In genomic region chr17:44777337-44777804, GRCm38 (mm10) we compare ENCODE assay signal across 7 mouse cellular contexts. TPM values are rescaled to one million over a fixed set of nuclear protein-coding genes. Genes with fewer than 3 reads are reported as not detected.
DNase-seq lines count a peak whose midpoint lies in the region; ATAC-seq lines count a peak whose summit lies in the region.

No protein-coding gene starts in this region.

- peak overlapping the region; percentile 98 for H3K4me3 ChIP-seq in limb, embryonic 10.5 days
- peak overlapping the region; percentile 88 for H3K4me3 ChIP-seq in midbrain, embryonic 12.5 days

- under 1% methylated on average over 35 of the region's 35 CpGs for WGBS in limb, embryonic 10.5 days
- under 1% methylated on average over 33 of the region's 35 CpGs for WGBS in midbrain, embryonic 12.5 days

- peaks cover 18% of the 10 kb centered on the region for H3K4me1 ChIP-seq in limb, embryonic 10.5 days
- peaks cover 8% of the 10 kb centered on the region; the same call in 1 of the 2 replicates for H3K4me1 ChIP-seq in midbrain, embryonic 12.5 days

- H3K9me3 ChIP-seq in limb, embryonic 10.5 days (replicated peaks) = no peaks in the 10 kb centered on the region
- H3K9me3 ChIP-seq in midbrain, embryonic 12.5 days = 0 out of 2 replicates have a peak, but pooled peaks cover 3% of the 10 kb centered on the region

- H3K27ac ChIP-seq in limb, embryonic 10.5 days = peak overlapping the region; percentile 100
- H3K27ac ChIP-seq in midbrain, embryonic 12.5 days (replicated peaks) = peak overlapping the region; percentile 85

- ATAC-seq in granulocyte monocyte progenitor cell, adult 5-6 weeks (replicated peaks; ENCODE audit: poor library complexity, severe bottlenecking) = peak; percentile 84
- peak; percentile 87 for ATAC-seq in midbrain, embryonic 12.5 days (ENCODE audit: low FRiP score, low read depth)

- H3K27me3 ChIP-seq in limb, embryonic 10.5 days (ENCODE audit: low read depth, poor library complexity, severe bottlenecking) = no peaks in the 10 kb centered on the region
- no peaks in the 10 kb centered on the region for H3K27me3 ChIP-seq in midbrain, embryonic 12.5 days

- peak; percentile 79 for DNase-seq in adrenal gland, adult 2 months
- peak; percentile 30 for DNase-seq in embryo, embryonic 11.5 days (ENCODE audit: low read depth, low spot score)
- peak; percentile 60 for DNase-seq in kidney, adult 11 months
- DNase-seq in limb, embryonic 10.5 days (ENCODE audit: low spot score) = no peak
- DNase-seq in spleen, postnatal 10 days (ENCODE audit: low spot score in 2 of 2) = peak; percentile 73 to 76

- H3K4me2 ChIP-seq in midbrain, embryonic 12.5 days (replicated peaks) = peak overlapping the region; percentile 73

- H3K36me3 ChIP-seq in limb, embryonic 10.5 days = no peaks in the 10 kb centered on the region
- no peaks in the 10 kb centered on the region for H3K36me3 ChIP-seq in midbrain, embryonic 12.5 days

- peak overlapping the region; percentile 92 for H3K9ac ChIP-seq in midbrain, embryonic 12.5 days (replicated peaks)

RNA-seq across cellular contexts. Expression of gene Supt3, which starts 0.4 kb away (rescaled TPM):
- 10 to 100 TPM; 21.3 to 30.1 TPM for total RNA-seq in adrenal gland, adult 2 months (2021)
- 6.4 and 7.6 TPM in 2 replicates for polyA plus RNA-seq in adrenal gland, adult 2 months (2012; rRNA removed)
- total RNA-seq in granulocyte monocyte progenitor cell, adult 5-6 weeks (2014; fragmentation: Nextera tagmentation) = 27.0 and 27.8 TPM in 2 replicates
- total RNA-seq in granulocyte monocyte progenitor cell, adult 5-6 weeks (2017) = 13.5 and 17.0 TPM in 2 replicates
- 21.6 and 24.9 TPM in 2 replicates for polyA plus RNA-seq in limb, embryonic 10.5 days (2016; fragmentation: Nextera tagmentation; extraction: Ambion mirVana)
- polyA plus RNA-seq in midbrain, embryonic 12.5 days (2016; fragmentation: Nextera tagmentation; extraction: Ambion mirVana) = 24.7 and 25.0 TPM in 2 replicates

RNA-seq across cellular contexts. Expression of gene Runx2, which starts 37.2 kb away (rescaled TPM):
- total RNA-seq in adrenal gland, adult 2 months (2021) = 10 to 100 TPM; 16.8 to 31.0 TPM
- polyA plus RNA-seq in adrenal gland, adult 2 months (2012; rRNA removed) = 21.5 and 32.5 TPM in 2 replicates
- 36.0 and 49.8 TPM in 2 replicates for total RNA-seq in granulocyte monocyte progenitor cell, adult 5-6 weeks (2014; fragmentation: Nextera tagmentation)
- 7.9 and 12.3 TPM in 2 replicates for total RNA-seq in granulocyte monocyte progenitor cell, adult 5-6 weeks (2017)
- polyA plus RNA-seq in limb, embryonic 10.5 days (2016; fragmentation: Nextera tagmentation; extraction: Ambion mirVana) = 1.3 and 4.6 TPM in 2 replicates
- polyA plus RNA-seq in midbrain, embryonic 12.5 days (2016; fragmentation: Nextera tagmentation; extraction: Ambion mirVana) = 2.0 and 4.6 TPM in 2 replicates
